Mouse (Mus musculus): Measurements from ENCODE around the gene Syne2. TPM values are rescaled to one million over a fixed set of nuclear protein-coding genes. Genes with fewer than 3 reads are reported as not detected.
A peak's percentile ranks its signal among the peaks of the same experiment; 100 is the strongest.

The Syne2 gene
- polyA plus RNA-seq, 1 experiment from 2014 or later, result 16.1 TPM

DNA sequence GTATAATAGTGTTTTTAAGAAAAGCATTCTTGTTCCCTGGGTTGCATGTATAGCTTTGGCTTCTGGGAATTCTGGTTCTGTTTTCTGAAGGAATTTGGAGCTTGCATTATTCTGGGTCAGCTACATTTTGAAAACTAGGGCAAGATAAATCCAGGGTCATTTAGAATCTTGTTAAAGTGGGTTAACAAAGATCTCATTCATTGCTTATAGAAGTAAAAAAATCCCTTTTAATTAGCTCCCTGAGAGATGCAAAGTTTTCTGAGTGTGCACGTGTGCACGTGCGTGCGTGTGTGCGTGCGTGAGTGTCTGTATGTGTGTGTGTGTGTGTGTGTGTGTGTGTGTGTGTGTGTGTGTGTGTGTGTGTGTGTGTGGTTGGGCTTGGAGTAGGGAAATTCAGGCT, 42.9 kb downstream of the Syne2 start:
- Histone ChIP-seq H3K4me1 (replicated peaks; ENCODE audit: control insufficient read depth, insufficient read depth) (0 out of 2 replicates have a peak, but pooled peaks cover 3% of the 10 kb centered on the region), H3K4me3 (ENCODE audit: low read depth, low read length) (no peak overlapping the region), H3K9ac (ENCODE audit: low read length) (no peak overlapping the region), H3K27me3 (ENCODE audit: control insufficient read depth, insufficient read depth, low read length) (no peaks in the 10 kb centered on the region), H3K36me3 (ENCODE audit: control insufficient read depth, insufficient read depth, low read length) (no peaks in the 10 kb centered on the region), H3K4me2 (replicated peaks; ENCODE audit: low read depth) (no peak overlapping the region), H3K27ac (replicated peaks) (no peak overlapping the region), H3K9me3 (ENCODE audit: control insufficient read depth, low read length) (no peaks in the 10 kb centered on the region)
- TF ChIP-seq EP300 (optimal IDR thresholded peaks at IDR 0.05) (no peak), CTCF (IDR thresholded peaks at IDR 0.05; ENCODE audit: low read depth) (no peak)
- WGBS, result 87% methylated on average over 6 of the region's 6 CpGs
- ATAC-seq (ENCODE audit: low FRiP score, low TSS enrichment) (no peak), DNase-seq (ENCODE audit: low spot score) (no peak)

DNA sequence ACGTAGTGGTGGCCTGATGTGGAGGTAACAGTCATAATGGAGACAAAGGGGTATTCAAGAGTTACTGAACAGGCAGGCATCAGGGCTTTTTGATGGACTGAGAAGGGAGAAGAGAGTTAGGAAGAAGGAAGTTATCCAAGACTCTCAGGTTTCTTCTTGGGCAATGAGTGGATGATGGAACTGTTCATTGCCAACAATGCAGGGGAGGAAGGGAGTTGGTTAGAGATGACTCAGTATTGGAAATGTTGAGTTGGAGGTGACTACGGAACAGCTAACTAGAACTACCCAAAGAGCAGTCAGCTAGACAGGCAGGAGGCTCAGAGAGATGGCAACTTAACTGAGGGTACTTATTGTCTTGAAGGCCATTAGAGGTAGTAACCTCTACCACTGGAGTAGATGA, 47.2 kb downstream of the Syne2 start:
- ATAC-seq (ENCODE audit: low FRiP score, low TSS enrichment), result no peak
- no peak overlapping the region for H3K4me2 ChIP-seq (replicated peaks; ENCODE audit: low read depth)
- no peak for DNase-seq (ENCODE audit: low spot score)
- H3K9me3 ChIP-seq (ENCODE audit: control insufficient read depth, low read length), result no peaks in the 10 kb centered on the region
- H3K27me3 ChIP-seq (ENCODE audit: control insufficient read depth, insufficient read depth, low read length), result no peaks in the 10 kb centered on the region
- no peaks in the 10 kb centered on the region for H3K4me1 ChIP-seq (replicated peaks; ENCODE audit: control insufficient read depth, insufficient read depth)
- H3K36me3 ChIP-seq (ENCODE audit: control insufficient read depth, insufficient read depth, low read length), result no peaks in the 10 kb centered on the region
- no peak overlapping the region for H3K9ac ChIP-seq (ENCODE audit: low read length)
- H3K27ac ChIP-seq (replicated peaks), result no peak overlapping the region
- TF ChIP-seq EP300 (optimal IDR thresholded peaks at IDR 0.05) (no peak), CTCF (IDR thresholded peaks at IDR 0.05; ENCODE audit: low read depth) (no peak)
- H3K4me3 ChIP-seq (ENCODE audit: low read depth, low read length), result no peak overlapping the region
- 89% methylated on average over 2 of the region's 2 CpGs for WGBS

DNA sequence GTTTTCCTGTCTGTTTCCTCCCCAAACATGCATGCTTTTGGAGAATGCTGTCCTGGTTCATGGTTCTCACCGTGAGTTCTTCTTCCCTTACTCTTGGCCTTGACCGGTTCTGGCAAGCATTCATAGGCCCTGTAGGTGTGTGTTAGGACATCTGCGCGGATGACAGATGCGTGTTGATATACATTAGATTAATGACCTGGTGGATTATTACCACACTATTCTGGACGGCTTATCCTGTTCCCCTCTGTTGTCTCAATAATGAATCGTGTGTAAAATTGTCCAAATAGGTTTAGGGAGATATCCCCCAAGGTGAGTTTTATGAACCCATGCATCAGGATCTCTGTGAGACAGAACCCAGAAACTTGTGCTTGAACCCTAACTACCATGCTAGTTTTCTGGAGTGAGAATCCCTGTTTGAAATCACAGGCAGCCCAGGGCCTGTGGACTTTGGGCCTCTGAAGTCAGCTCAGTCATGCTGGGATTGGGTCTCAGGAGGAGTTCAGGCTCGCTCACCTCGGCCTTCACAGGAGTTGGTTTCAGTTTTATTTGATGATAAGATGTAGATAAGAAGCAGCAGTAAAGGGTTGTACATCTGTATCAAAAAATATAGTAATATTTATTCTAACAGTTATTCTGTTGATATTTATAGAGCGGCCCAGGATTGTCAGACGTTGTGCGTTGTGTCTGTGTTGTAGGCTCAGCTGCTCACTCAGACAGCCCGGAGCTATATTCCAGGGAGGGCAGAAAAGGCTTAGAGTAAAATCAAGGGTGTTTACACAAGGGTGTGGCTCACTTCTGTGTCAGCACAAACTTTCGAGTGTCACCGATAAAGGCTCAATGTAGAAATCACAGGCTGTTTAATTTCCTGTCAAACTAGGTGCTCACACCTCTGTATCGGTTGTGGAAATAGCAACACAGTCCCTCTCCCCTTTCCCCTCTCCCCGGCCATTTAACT, 48.8 kb downstream of the Syne2 start:
- Histone ChIP-seq H3K27me3 (ENCODE audit: control insufficient read depth, insufficient read depth, low read length) (no peaks in the 10 kb centered on the region), H3K4me1 (replicated peaks; ENCODE audit: control insufficient read depth, insufficient read depth) (no peaks in the 10 kb centered on the region), H3K4me3 (ENCODE audit: low read depth, low read length) (no peak overlapping the region), H3K27ac (replicated peaks) (peak overlapping the region; percentile 30; the same call in 1 of the 2 replicates), H3K9me3 (ENCODE audit: control insufficient read depth, low read length) (no peaks in the 10 kb centered on the region), H3K36me3 (ENCODE audit: control insufficient read depth, insufficient read depth, low read length) (no peaks in the 10 kb centered on the region), H3K4me2 (replicated peaks; ENCODE audit: low read depth) (peak overlapping the region; percentile 32), H3K9ac (ENCODE audit: low read length) (no peak overlapping the region)
- WGBS, result 44% methylated on average over 17 of the region's 17 CpGs
- TF ChIP-seq CTCF (IDR thresholded peaks at IDR 0.05; ENCODE audit: low read depth), result no peak
- no peak for TF ChIP-seq EP300 (optimal IDR thresholded peaks at IDR 0.05)
- ATAC-seq (ENCODE audit: low FRiP score, low TSS enrichment) (peak; percentile 80), DNase-seq (ENCODE audit: low spot score) (peak; percentile 29)

DNA sequence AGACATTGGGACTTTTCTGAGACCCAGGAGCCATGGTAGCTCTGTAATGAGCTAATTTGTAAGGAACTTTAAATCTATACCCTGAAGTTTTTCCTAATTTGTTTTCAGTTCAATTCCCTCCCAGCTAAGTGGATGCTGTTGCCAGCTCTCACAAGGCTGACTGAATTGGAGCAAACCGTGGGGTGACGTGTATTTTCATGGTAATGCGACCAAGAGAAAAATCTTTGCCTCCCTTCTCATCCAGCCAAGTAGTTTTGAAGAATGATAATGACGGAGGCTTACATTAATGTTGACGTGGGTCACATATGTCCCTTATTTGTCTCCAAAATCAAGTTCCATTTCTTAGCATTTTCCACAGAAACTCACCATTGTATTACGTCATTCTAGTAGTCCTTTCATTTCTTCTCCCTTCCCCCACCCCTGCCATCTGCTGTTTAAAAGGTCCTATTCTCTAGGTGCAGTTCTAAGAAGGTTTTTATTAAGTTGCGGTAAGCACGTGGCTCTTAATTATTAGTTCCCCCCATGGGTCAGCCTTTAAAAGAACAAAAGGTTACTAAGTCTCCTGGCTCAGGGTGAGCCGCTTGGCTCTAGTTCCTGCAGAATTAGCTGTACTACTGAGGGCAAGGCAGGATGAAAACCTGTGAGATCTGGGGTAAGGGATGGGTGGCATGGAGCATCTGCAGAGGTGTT, 55.8 kb downstream of the Syne2 start:
- WGBS, result 66% methylated on average over 9 of the region's 9 CpGs
- no peaks in the 10 kb centered on the region for H3K4me1 ChIP-seq (replicated peaks; ENCODE audit: control insufficient read depth, insufficient read depth)
- H3K4me3 ChIP-seq (ENCODE audit: low read depth, low read length), result no peak overlapping the region
- H3K9ac ChIP-seq (ENCODE audit: low read length), result no peak overlapping the region
- no peak overlapping the region for H3K27ac ChIP-seq (replicated peaks)
- H3K36me3 ChIP-seq (ENCODE audit: control insufficient read depth, insufficient read depth, low read length), result no peaks in the 10 kb centered on the region
- no peak overlapping the region for H3K4me2 ChIP-seq (replicated peaks; ENCODE audit: low read depth)
- no peak for ATAC-seq (ENCODE audit: low FRiP score, low TSS enrichment)
- TF ChIP-seq EP300 (optimal IDR thresholded peaks at IDR 0.05), result no peak
- no peak for TF ChIP-seq CTCF (IDR thresholded peaks at IDR 0.05; ENCODE audit: low read depth)
- no peaks in the 10 kb centered on the region for H3K27me3 ChIP-seq (ENCODE audit: control insufficient read depth, insufficient read depth, low read length)
- H3K9me3 ChIP-seq (ENCODE audit: control insufficient read depth, low read length), result no peaks in the 10 kb centered on the region
- DNase-seq (ENCODE audit: low spot score), result no peak

DNA sequence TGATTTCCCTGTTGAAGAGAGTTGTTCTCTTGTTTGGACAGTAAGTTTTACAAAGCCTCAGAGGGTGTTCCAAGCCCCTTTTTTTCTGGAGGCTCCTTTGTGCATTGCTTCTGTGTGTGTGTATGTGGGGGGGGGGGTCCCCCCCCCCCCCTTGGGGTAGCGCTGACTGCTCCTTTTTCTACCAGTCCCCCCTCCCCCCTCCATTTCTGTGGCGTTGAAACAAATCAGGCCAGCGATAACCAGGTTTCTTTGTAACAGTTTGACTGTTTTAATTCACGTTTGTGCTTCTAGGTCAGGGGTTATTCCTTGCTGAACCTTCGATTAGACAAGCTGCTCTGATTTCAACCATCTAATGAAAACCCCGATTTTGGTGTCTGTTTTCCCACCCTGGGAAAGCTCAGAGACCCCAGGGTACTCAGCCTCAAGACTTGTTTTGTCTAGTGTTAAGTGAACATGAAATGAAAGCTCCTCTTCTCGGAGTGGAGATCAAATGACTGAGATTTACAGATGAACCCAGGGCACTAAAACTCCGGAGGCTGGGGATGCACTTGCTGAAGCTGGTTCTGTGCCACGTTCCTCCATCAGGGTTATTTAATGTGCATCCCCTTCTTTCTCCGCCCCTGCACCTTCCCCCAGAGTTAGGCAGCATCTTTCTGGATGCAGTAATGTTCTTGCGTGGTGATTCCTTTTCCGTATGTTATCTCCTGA, 56.5 kb downstream of the Syne2 start:
- Histone ChIP-seq H3K4me2 (replicated peaks; ENCODE audit: low read depth) (no peak overlapping the region), H3K27ac (replicated peaks) (no peak overlapping the region), H3K9me3 (ENCODE audit: control insufficient read depth, low read length) (no peaks in the 10 kb centered on the region), H3K4me3 (ENCODE audit: low read depth, low read length) (no peak overlapping the region), H3K36me3 (ENCODE audit: control insufficient read depth, insufficient read depth, low read length) (no peaks in the 10 kb centered on the region), H3K4me1 (replicated peaks; ENCODE audit: control insufficient read depth, insufficient read depth) (no peaks in the 10 kb centered on the region), H3K27me3 (ENCODE audit: control insufficient read depth, insufficient read depth, low read length) (no peaks in the 10 kb centered on the region), H3K9ac (ENCODE audit: low read length) (no peak overlapping the region)
- WGBS, result 43% methylated on average over 11 of the region's 12 CpGs
- ATAC-seq (ENCODE audit: low FRiP score, low TSS enrichment) (no peak), DNase-seq (ENCODE audit: low spot score) (no peak)
- TF ChIP-seq CTCF (IDR thresholded peaks at IDR 0.05; ENCODE audit: low read depth), result no peak
- no peak for TF ChIP-seq EP300 (optimal IDR thresholded peaks at IDR 0.05)
